Mouse (Mus musculus) stomach, embryonic 15.5 days (tissue): ENCODE data around the gene Msx1. TPM values are rescaled to one million over a fixed set of nuclear protein-coding genes. Genes with fewer than 3 reads are reported as not detected.
"Not testable (repeated sequence)": the region's sequence is repeated elsewhere in the genome, so short reads cannot be mapped to it uniquely, and the experiment has no call there.

ENCODE experiments used
- ATAC-seq: fragments of 200-750 bp; cut with Nextera tagmentation; 2 replicates; pipeline ENCODE4 v1.8.0; 2017; ENCODE audit warnings: low read depth, moderate number of reproducible peaks, moderate TSS enrichment; ENCODE audit not compliant: insufficient read depth, low FRiP score
- H3K27ac ChIP-seq: fragments of 300-500 bp; sonication (generic); 2 replicates; pipeline ENCODE4 v1.5.1; 2015; ENCODE audit warnings: mild to moderate bottlenecking, inconsistent platforms
- H3K27me3 ChIP-seq: fragments of 300-500 bp; sonication (generic); replicated peaks from 2 replicates; pipeline ENCODE4 v1.6.1; 2015; ENCODE audit warnings: inconsistent platforms
- H3K36me3 ChIP-seq: fragments of 300-500 bp; sonication (generic); 2 replicates; pipeline ENCODE4 v1.6.1; 2015; ENCODE audit warnings: inconsistent platforms
- H3K4me1 ChIP-seq: fragments of 300-500 bp; sonication (generic); 2 replicates; pipeline ENCODE4 v1.6.1; 2015; ENCODE audit warnings: inconsistent platforms
- H3K4me2 ChIP-seq: fragments of 300-500 bp; sonication (generic); 2 replicates; pipeline ENCODE4 v1.6.1; 2015; ENCODE audit warnings: mild to moderate bottlenecking, inconsistent platforms
- H3K4me3 ChIP-seq: fragments of 300-500 bp; sonication (generic); replicated peaks from 2 replicates; pipeline ENCODE4 v1.5.1; 2015; ENCODE audit warnings: inconsistent platforms
- H3K9ac ChIP-seq: fragments of 300-500 bp; sonication (generic); 2 replicates; pipeline ENCODE4 v1.6.1; 2015; ENCODE audit warnings: inconsistent platforms
- H3K9me3 ChIP-seq: fragments of 300-500 bp; sonication (generic); 2 replicates; pipeline ENCODE4 v1.6.1; 2016; ENCODE audit warnings: inconsistent platforms
- WGBS: fragments of 180-500 bp; shearing (Covaris S2); methylation state at CpG from one replicate; pipeline ENCODE4 v1.1.7; 2015; 5-methylcytosine and 5-hydroxymethylcytosine counted together
- polyA plus RNA-seq: library from polyadenylated mRNA; unstranded; fragments of >200 nt; fragmentation: Nextera tagmentation; extraction: Ambion mirVana; gene quantifications from 2 replicates; pipeline ENCODE4 v1.2.1, GENCODE M21; 2015

Gene Msx1
- polyA plus RNA-seq, 1 experiment from 2014 or later: 3.3 TPM

GRCm38 (mm10) chr5:37835590-37836266 is 11.3 kb upstream of the Msx1 start:
- Histone ChIP-seq H3K36me3 (no peaks in the 10 kb centered on the region), H3K27ac (no peak overlapping the region), H3K4me3 (no peak overlapping the region), H3K27me3 (peaks cover 70% of the 10 kb centered on the region), H3K4me2 (no peak overlapping the region), H3K9ac (no peak overlapping the region), H3K4me1 (no peaks in the 10 kb centered on the region), H3K9me3 (no peaks in the 10 kb centered on the region)
- 3% methylated on average over 6 of the region's 6 CpGs for WGBS
- ATAC-seq: no peak

- Histone ChIP-seq H3K9ac (no peak overlapping the region), H3K4me2 (no peak overlapping the region), H3K27ac (no peak overlapping the region), H3K27me3 (peaks cover 84% of the 10 kb centered on the region), H3K9me3 (no peaks in the 10 kb centered on the region), H3K36me3 (no peaks in the 10 kb centered on the region), H3K4me3 (no peak overlapping the region), H3K4me1 (no peaks in the 10 kb centered on the region)
- no peak for ATAC-seq
- 10% methylated on average over 6 of the region's 6 CpGs for WGBS
These were observed 8.4 kb upstream of the Msx1 start for GRCm38 (mm10) chr5:37832766-37833165.

- Histone ChIP-seq H3K27ac (no peak overlapping the region), H3K9ac (no peak overlapping the region), H3K4me3 (no peak overlapping the region), H3K27me3 (peaks cover 85% of the 10 kb centered on the region), H3K9me3 (no peaks in the 10 kb centered on the region), H3K36me3 (no peaks in the 10 kb centered on the region), H3K4me1 (peaks cover 3% of the 10 kb centered on the region; the same call in 1 of the 2 replicates), H3K4me2 (no peak overlapping the region)
- ATAC-seq: no peak
- WGBS: 7% methylated on average over 13 of the region's 13 CpGs
These were observed 7.6 kb upstream of the Msx1 start for GRCm38 (mm10) chr5:37832031-37832430.

DNA sequence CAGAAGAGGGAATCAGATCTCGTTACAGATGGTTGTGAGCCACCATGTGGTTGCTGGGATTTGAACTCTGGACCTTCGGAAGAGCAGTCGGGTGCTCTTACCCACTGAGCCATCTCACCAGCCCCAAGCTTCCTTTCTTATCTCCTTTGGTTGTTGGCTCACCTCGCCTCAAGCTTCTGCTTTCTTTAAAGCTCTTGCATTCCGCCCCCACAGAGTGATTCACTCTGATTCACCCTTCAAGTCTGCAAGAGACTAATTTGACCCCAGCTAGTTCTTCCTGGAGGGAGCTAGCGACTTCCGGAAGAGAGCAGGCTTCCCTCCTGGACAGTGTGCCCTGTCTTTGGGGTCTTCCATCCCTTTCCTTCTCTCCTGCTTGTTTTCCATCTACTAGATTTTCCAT is 6.1 kb upstream of the Msx1 start:
- H3K27me3 ChIP-seq: peaks cover 92% of the 10 kb centered on the region
- H3K4me1 ChIP-seq, H3K9ac ChIP-seq, H3K36me3 ChIP-seq, H3K9me3 ChIP-seq, H3K4me2 ChIP-seq, H3K27ac ChIP-seq, H3K4me3 ChIP-seq, ATAC-seq: not testable (repeated sequence)
- WGBS: 19% methylated on average over 7 of the region's 7 CpGs

DNA sequence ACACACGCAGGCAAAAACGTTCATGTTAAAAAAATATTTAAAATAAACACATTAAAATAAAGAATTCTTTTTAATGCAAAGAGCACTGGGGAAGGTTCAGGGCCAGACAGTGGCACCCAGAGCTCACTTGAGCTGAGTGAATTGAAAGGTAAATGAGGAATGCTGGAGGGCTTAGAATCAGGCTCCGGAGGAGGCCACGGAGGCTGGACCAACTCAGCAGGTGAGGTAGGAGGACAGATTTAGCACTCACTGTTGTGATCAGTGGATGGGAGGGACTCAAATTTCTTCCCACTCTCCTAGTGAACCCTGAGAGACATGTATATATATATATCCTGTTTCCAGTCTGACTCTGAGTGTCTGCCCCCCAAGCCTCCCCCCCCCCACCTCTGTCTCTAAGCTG is 5.5 kb upstream of the Msx1 start:
- no peaks in the 10 kb centered on the region for H3K9me3 ChIP-seq
- H3K4me3 ChIP-seq: no peak overlapping the region
- WGBS: 5% methylated on average over 4 of the region's 4 CpGs
- H3K27ac ChIP-seq: no peak overlapping the region
- no peak overlapping the region for H3K9ac ChIP-seq
- peaks cover 8% of the 10 kb centered on the region; the same call in 1 of the 2 replicates for H3K4me1 ChIP-seq
- H3K36me3 ChIP-seq: no peaks in the 10 kb centered on the region
- no peak overlapping the region for H3K4me2 ChIP-seq
- no peak for ATAC-seq
- peaks cover 94% of the 10 kb centered on the region for H3K27me3 ChIP-seq

DNA sequence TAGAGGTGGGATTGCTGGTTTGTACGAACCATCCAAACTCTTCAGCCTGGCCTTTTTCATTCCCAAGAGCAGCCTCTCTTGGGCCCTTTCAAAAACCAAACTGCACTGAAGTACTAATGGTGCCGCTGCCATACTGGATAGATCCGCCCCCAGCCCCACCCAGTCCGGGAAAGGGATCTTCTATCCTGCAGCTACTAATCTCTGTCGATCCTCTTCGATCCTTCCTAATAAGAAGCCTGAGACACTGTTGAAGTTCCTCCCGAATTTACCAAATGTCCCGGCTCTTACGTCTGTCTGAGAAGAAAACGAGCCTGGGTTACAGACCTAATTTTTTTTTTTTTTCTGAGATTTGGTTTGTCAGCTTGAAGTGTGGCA is 4.9 kb upstream of the Msx1 start:
- Histone ChIP-seq H3K9ac (no peak overlapping the region), H3K36me3 (no peaks in the 10 kb centered on the region), H3K27me3 (peaks cover 94% of the 10 kb centered on the region), H3K27ac (no peak overlapping the region), H3K9me3 (no peaks in the 10 kb centered on the region), H3K4me1 (peaks cover 9% of the 10 kb centered on the region; the same call in 1 of the 2 replicates), H3K4me3 (no peak overlapping the region), H3K4me2 (no peak overlapping the region)
- 2% methylated on average over 10 of the region's 10 CpGs for WGBS
- ATAC-seq: no peak

DNA sequence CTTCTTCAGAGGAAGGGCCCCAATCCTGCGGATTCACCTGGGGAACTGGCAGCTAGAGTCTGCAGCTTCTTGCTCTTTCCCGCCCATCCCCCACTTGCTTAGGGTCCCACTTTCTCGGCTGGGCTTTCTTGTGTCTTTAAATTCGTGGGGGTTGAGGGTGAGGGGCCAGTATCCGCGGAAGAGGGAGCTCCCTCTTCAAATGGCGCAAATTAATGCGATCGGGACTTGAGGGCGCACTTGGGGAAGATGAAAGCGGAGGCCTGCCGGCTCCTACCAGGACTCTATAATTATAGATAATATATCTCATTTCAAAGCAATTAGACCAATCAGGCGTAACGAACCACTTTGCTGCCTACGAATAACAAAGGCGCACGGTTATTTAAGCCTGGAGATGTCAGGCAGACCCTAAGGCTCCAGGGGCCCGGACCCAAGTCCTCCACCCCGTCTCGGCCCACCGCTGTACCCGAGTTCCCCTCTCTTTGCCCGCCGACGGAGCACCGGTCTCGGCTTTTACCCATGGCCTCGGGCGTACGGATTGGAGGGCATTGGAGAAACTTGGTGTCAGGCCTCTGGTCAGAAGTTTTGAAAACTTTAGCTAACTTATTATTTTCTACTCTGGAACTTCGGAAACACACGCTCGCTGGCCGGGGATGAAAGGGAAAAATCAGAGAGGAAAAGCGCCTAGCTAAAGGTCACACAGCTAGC is 4.4 kb upstream of the Msx1 start:
- WGBS: 2% methylated on average over 35 of the region's 35 CpGs
- no peak for ATAC-seq
- no peak overlapping the region for H3K27ac ChIP-seq
- no peak overlapping the region for H3K4me2 ChIP-seq
- no peaks in the 10 kb centered on the region for H3K9me3 ChIP-seq
- H3K36me3 ChIP-seq: no peaks in the 10 kb centered on the region
- no peak overlapping the region for H3K9ac ChIP-seq
- peaks cover 14% of the 10 kb centered on the region for H3K4me1 ChIP-seq
- H3K27me3 ChIP-seq: peaks cover 94% of the 10 kb centered on the region
- H3K4me3 ChIP-seq: no peak overlapping the region

- H3K4me2 ChIP-seq: no peak overlapping the region
- peaks cover 22% of the 10 kb centered on the region for H3K4me1 ChIP-seq
- no peak for ATAC-seq
- H3K4me3 ChIP-seq: no peak overlapping the region
- no peak overlapping the region for H3K27ac ChIP-seq
- H3K36me3 ChIP-seq: no peaks in the 10 kb centered on the region
- no peak overlapping the region for H3K9ac ChIP-seq
- H3K27me3 ChIP-seq: peaks cover 96% of the 10 kb centered on the region
- 2% methylated on average over 14 of the region's 14 CpGs for WGBS
- no peaks in the 10 kb centered on the region for H3K9me3 ChIP-seq
These were observed 3.6 kb upstream of the Msx1 start for GRCm38 (mm10) chr5:37828001-37828400.

DNA sequence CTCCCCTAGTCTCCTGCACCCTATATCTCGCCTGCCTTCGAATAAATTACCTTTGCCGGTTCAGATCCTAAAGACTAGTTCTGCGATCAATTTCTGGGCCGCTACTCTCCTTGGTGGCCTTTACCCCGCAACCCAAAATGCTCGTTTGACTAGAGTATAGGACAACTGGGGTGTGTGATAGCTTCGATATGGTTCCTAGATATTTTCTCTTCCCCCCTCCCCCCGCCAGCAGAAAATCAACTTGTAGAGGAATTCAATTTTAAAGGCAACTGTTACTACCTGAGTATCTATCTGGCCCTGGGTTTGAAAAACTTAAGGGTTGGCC is 3.2 kb upstream of the Msx1 start:
- ATAC-seq: no peak
- H3K36me3 ChIP-seq: no peaks in the 10 kb centered on the region
- WGBS: under 1% methylated on average over 9 of the region's 9 CpGs
- H3K9me3 ChIP-seq: no peaks in the 10 kb centered on the region
- H3K9ac ChIP-seq: no peak overlapping the region
- peaks cover 25% of the 10 kb centered on the region for H3K4me1 ChIP-seq
- no peak overlapping the region for H3K27ac ChIP-seq
- no peak overlapping the region for H3K4me2 ChIP-seq
- peaks cover 96% of the 10 kb centered on the region for H3K27me3 ChIP-seq
- H3K4me3 ChIP-seq: no peak overlapping the region

DNA sequence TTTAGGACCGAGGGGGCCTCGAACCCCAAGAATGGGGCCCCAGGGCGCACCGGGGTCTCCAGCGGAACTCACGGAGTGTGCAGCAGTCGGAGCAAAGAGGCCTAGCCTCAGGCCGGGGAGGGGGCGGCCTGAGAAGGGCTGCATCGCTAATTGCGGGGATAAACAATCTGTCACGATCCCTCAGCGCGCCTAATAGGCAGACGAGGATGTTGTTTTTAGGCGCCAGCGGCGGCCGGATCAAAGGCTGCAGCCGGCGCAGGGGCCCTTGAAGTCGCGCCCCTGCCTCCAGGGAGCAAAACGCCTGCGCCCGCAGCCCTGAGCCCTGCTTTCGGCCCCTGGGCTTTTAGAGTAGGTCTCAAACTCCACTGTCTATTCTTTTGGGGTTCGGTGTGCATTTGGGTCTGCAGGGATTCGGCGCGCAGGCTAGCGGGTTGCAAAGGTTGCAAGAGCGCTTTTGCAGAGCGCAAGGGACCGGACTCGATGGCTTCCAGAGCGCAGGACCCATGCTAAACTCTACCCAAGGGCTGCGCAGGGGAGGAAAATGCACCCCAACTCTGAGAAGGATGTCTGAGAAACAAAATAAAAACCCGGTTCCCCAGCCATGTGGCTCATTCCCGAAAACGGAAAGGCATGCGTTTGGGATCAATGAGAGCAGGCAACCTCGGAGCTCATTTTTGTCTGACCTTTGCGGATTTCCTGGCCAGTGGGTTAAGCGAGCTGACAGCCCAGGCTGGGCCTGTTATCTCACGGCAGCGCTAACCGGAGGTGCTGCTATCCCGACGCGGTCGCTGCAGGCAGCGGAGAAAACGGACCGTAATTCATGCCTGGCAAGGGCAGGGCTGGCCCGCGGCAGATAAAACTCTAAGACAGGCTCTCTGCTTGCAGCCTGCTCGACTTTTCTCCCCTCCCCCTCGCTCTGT is 2.6 kb upstream of the Msx1 start:
- Histone ChIP-seq H3K27ac (no peak overlapping the region), H3K36me3 (no peaks in the 10 kb centered on the region), H3K4me2 (no peak overlapping the region), H3K9me3 (no peaks in the 10 kb centered on the region), H3K4me3 (no peak overlapping the region), H3K27me3 (peaks cover 97% of the 10 kb centered on the region), H3K9ac (no peak overlapping the region), H3K4me1 (peaks cover 25% of the 10 kb centered on the region)
- ATAC-seq: no peak
- WGBS: 1% methylated on average over 59 of the region's 59 CpGs

- no peaks in the 10 kb centered on the region for H3K36me3 ChIP-seq
- H3K27me3 ChIP-seq: peaks cover 97% of the 10 kb centered on the region
- H3K4me3 ChIP-seq: no peak overlapping the region
- WGBS: 4% methylated on average over 37 of the region's 37 CpGs
- peaks cover 25% of the 10 kb centered on the region for H3K4me1 ChIP-seq
- H3K9ac ChIP-seq: no peak overlapping the region
- no peak overlapping the region for H3K4me2 ChIP-seq
- no peaks in the 10 kb centered on the region for H3K9me3 ChIP-seq
- no peak for ATAC-seq
- no peak overlapping the region for H3K27ac ChIP-seq
These were observed 1.4 kb upstream of the Msx1 start for GRCm38 (mm10) chr5:37825611-37826445.
